Mouse (Mus musculus) activated CD4-positive, CD25-positive, alpha-beta regulatory T cell, adult 4 months (primary cell): ENCODE measurements around the gene Slc7a6. TPM values are rescaled to one million over a fixed set of nuclear protein-coding genes. Genes with fewer than 3 reads are reported as not detected.

Source experiments
- ATAC-seq: one replicate; pipeline ENCODE4 v1.8.0; 2017
- polyA plus RNA-seq, 2 experiments: library from polyadenylated mRNA; unstranded; fragments of 100-300 nt; shearing (Covaris generic); gene quantifications; one replicate each; pipeline ENCODE4 v1.2.1; 2017

Gene Slc7a6
- polyA plus RNA-seq, 2 experiments from 2014 or later: 26.2 to 33.6 TPM

- peak; percentile 81 for ATAC-seq
Measured at GRCm38 (mm10) chr8:106140769-106141168, 27.9 kb upstream of the Slc7a6 start.

DNA sequence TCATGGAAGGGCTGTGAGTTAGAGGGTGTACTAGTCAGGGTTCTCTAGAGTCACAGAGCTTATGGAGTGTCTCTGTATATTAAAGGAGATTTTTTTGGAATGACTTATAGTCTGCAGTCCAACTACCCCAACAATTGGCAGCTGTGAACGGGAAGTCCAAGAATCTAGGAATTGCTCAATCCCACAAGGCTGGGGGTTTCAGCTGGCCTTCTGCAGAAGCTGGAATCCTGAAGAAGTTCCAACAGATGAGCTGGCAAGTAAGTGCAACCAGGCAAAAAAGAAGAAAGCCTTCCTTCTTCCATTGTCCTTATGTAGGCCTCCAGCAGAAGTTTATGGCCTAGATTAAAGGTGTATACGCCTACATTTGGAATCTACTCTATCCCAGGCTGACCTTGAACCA is 23.3 kb upstream of the Slc7a6 start:
- no peak for ATAC-seq

- ATAC-seq: no peak
Measured at GRCm38 (mm10) chr8:106146014-106146413, 22.6 kb upstream of the Slc7a6 start.

GRCm38 (mm10) chr8:106147868-106148565 is 20.6 kb upstream of the Slc7a6 start:
- no peak for ATAC-seq

DNA sequence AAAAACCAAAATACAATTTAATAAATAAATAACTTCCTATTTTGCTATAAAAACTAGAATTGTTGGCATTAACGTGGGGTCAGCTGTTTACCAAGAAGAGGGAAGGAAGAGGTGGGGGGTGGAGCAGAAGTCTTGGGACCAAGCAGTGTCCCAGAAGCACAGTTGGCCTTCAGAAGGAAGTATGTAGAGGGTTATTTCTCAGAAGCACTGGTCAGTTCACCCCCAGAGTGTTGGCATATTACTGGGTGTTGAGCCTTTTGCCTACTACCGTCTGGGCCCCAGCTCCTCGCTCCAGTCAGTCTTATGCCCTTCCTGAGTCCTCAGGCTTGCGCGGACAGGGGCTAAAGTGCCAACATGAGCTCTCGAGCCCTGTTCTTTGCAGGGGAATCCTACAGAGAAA is 19.6 kb upstream of the Slc7a6 start:
- no peak for ATAC-seq

- ATAC-seq: peak; percentile 98
Measured at GRCm38 (mm10) chr8:106149801-106150652, 18.6 kb upstream of the Slc7a6 start, which contains the start of gene Pla2g15. TSS of gene Pla2g15 (plus strand) at chr8:106150399.

DNA sequence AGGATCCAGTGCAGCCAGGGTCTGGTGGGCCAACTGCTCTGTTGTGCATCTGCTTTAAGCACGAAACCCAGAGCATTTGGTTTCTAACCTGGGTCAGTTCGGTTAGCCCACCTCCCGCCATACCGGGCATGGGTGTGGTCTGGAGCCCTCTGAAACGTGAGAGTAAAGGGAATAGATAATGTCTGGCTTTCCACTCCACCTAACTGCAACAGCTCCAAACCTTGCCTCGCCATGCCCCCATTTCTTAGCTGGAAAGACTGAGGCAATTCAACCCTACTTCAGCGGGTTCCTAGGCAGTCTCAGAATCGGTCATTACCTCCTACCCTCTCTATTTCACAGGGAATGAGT is 18.0 kb upstream of the Slc7a6 start:
- no peak for ATAC-seq

GRCm38 (mm10) chr8:106151041-106151440 is 17.6 kb upstream of the Slc7a6 start:
- no peak for ATAC-seq

DNA sequence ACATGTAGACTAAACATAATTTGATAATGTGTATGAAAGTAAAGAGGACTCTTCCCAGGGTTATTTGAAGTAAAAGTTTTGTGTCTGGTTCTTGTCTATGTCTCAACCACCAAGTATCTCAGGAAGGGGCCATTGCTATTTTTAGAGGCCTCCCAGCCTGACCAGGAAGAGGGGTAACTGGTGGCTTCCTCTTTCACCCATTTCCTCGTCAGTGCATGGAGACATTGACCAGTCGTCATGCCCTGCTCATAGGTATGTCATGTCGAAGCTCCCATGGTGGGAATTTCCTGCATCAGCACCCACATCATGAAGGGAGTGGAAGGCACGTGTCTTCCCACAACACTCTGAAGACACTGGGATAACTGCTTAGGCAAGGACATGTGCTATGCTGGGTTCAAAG is 15.8 kb upstream of the Slc7a6 start:
- ATAC-seq: no peak

DNA sequence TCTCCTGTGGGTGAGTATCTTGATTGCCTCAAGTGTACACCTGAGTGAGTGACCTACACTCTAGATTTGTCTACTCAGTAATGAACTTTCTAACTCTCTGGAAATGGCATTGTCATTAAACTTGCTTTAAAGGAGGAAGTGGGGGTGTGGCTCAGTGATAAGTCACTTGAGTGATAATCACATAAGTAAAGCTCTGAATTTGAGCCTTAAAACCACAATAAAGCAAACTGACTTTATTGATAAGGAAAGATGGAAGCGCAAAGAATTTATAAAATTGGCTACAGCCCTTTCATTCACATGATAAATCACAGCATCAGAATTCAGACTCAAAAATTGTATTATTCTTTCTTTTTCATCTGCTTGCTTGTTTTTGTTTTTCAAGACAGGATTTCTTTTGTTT is 11.2 kb upstream of the Slc7a6 start:
- no peak for ATAC-seq

- ATAC-seq: no peak
Measured at GRCm38 (mm10) chr8:106158381-106158780, 10.3 kb upstream of the Slc7a6 start.

GRCm38 (mm10) chr8:106159876-106160275 is 8.8 kb upstream of the Slc7a6 start:
- no peak for ATAC-seq

- ATAC-seq: no peak
Measured at GRCm38 (mm10) chr8:106163251-106163650, 5.4 kb upstream of the Slc7a6 start.

- no peak for ATAC-seq
Measured at GRCm38 (mm10) chr8:106165460-106165859, 3.2 kb upstream of the Slc7a6 start.

DNA sequence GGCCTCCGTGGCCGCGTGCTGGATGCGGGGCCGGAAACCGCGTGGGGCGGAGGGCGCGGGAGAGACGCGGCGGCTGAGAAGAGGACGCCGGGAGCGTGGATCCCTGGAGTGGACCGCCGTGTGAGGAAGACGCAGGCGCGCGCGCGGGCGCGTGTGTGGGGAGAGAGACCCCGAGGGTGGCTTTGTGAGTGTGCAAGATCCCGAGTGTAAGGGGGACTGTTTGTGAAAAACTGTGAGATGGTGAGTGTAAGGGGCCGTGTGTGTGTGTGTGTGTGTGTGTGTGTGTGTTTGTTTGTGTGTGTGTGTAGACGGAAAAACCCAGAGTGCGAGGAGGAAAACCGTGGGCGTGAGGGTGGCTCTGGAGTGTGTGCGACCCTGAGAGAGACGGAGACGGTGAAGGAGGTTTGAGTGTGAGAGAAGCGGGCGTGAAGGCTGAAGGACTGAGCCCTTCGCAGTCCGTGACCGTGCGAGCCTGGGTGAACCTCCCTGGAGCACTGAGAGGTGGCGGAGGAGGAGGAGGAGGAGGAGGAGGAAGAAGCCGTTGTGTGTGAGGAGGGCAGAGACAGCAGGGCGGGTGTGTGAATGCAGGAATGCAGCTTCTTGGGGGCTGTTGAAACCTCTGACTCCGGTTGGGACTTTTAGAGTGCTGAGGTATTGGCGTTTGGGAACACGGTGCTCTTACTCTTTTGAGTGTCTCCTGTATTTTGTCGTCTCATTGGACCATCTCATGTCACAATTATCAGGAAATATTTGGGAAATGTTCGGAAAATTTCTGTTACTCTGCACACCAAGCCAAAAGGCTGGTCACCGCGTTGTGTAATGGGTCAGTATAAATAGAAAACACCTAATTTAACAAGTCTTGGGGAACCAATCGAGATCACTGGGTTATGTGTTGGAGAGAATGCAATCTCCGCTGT is 618 bp downstream of the Slc7a6 start:
- ATAC-seq: peak; percentile 24

DNA sequence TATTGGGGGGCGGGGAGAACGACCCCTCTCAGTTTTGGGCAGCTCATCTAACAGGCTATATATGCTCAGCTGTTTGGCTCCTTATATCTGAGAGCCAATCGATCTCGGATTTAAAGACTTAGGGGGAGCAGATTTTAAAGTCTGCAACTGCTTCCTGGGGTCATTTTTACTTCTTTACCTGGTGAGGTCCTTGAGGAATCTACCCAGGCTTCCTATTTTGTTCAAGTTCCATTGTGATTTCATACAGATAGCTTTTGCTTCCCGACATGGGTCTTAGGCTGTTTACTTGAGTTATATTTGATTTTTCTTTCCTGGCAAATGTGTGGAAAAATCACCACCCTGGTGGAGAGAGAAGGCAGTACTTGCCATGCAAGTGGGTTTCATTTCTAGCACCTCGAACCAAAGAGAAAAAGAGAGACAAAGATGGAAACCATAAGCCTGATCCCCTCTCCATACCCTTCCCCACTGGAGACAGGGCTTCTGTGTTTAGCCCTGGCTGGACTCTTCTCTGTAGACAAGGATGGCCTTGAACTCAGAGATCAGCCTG is 1.4 kb downstream of the Slc7a6 start:
- no peak for ATAC-seq

DNA sequence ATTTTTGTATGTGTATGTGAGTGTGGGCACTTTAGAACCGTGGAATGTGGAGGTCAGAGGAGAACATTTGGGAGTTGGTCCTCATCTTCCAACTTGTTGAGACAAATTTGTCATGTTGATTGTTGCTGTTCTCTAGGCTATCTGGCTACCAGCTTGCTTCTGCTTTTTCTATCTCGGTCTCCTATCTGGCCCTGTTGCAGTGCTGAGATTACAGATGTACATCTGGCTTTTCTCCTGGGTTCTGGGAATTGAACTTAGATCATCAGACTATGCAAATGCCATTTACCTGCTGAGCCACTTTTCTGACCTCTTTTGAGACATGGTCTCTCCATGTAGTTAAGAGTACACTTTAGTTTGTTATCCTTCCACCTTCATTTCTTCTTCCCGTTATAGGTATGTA is 4.9 kb downstream of the Slc7a6 start:
- ATAC-seq: no peak

DNA sequence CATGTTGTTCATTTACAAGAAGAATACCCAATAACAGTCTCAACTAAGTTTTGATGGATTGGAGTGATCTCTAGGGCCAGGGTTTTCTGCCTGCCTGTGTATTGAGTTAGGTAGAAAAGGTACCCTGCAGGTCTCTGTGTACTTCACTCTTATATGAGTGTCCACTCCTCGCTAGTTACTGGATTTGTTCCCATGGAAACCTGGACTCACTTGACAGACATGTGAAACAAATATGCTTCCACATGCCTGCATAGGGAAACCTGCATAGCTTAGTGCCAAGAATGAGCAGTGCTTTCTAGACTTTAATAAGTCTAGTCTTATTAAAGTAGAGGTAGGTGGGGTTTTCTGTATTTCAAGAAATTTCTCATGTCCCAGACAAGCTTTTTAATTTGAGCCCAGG is 8.2 kb downstream of the Slc7a6 start:
- ATAC-seq: no peak

DNA sequence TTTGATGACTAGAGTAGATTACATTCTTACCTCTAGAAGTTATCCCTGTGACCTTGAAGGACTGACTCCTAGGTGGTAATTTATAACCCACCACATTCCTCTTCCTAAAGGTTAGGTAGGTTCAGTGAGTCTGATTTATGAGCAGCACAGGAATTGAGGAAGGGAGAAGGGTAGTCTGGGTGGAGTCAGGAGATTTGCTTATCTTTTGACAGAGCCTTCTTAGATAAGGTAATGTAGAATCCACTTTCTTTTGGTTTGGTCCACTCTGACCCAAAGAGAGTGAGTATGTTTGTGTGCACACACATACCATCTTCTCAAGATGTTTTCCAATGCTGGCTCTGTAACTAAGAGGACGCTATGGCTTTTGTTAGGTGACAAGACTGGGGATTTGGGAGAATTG is 8.9 kb downstream of the Slc7a6 start:
- no peak for ATAC-seq

- ATAC-seq: no peak
Measured at GRCm38 (mm10) chr8:106178428-106178827, 9.8 kb downstream of the Slc7a6 start.

- no peak for ATAC-seq
Measured at GRCm38 (mm10) chr8:106185628-106186270, 17.1 kb downstream of the Slc7a6 start.

GRCm38 (mm10) chr8:106186394-106186793 is 17.7 kb downstream of the Slc7a6 start:
- ATAC-seq: no peak
